Mouse (Mus musculus): ENCODE measurements at regions not wholly inside any gene's neighbourhood (a gene's known extent, or its start where the extent isn't known, plus 50 kb on each side); places are given as distances from the start of the nearest gene placed in this dataset.

- TF ChIP-seq ZNF384 (IDR thresholded peaks at IDR 0.05; ENCODE audit: low read depth, low read length) (no peak), POLR2A (IDR thresholded peaks at IDR 0.05; ENCODE audit: low read depth, low read length) (no peak), CTCF (conservative IDR thresholded peaks at IDR 0.05 in 1 of 2, IDR thresholded peaks at IDR 0.05 in 1 of 2; ENCODE audit: low read depth in 2 of 2, low read length in 2 of 2) (no peak), JUN (IDR thresholded peaks at IDR 0.05; ENCODE audit: insufficient read depth, low read depth, low read length) (no peak), TBP (conservative IDR thresholded peaks at IDR 0.05; ENCODE audit: low read depth, low read length) (no peak), TCF12 (IDR thresholded peaks at IDR 0.05; ENCODE audit: low read depth, low read length) (no peak), HCFC1 (IDR thresholded peaks at IDR 0.05; ENCODE audit: low read depth, low read length) (no peak), ELF1 (IDR thresholded peaks at IDR 0.05; ENCODE audit: low read depth, low read length) (no peak), MYC (IDR thresholded peaks at IDR 0.05; ENCODE audit: low read depth, low read length) (no peak), E2F4 (IDR thresholded peaks at IDR 0.05; ENCODE audit: insufficient replicate concordance, low read depth, low read length) (no peak), POLR2AphosphoS2 (IDR thresholded peaks at IDR 0.05; ENCODE audit: low read depth, low read length) (no peak), JUND (conservative IDR thresholded peaks at IDR 0.05; ENCODE audit: low read depth, low read length) (no peak), KAT2A (IDR thresholded peaks at IDR 0.05; ENCODE audit: insufficient replicate concordance, low read length) (no peak)
Observed at GRCm38 (mm10) chr3:128954886-128955285, 244.8 kb upstream of the Pitx2 start.

Measured in CH12.LX (cell line).